Mouse (Mus musculus): ENCODE measurements at regions not wholly inside any gene's neighbourhood (a gene's known extent, or its start where the extent isn't known, plus 50 kb on each side); places are given as distances from the start of the nearest gene placed in this dataset.
"Not testable (repeated sequence)": the region's sequence is repeated elsewhere in the genome, so short reads cannot be mapped to it uniquely, and the experiment has no call there.

DNA sequence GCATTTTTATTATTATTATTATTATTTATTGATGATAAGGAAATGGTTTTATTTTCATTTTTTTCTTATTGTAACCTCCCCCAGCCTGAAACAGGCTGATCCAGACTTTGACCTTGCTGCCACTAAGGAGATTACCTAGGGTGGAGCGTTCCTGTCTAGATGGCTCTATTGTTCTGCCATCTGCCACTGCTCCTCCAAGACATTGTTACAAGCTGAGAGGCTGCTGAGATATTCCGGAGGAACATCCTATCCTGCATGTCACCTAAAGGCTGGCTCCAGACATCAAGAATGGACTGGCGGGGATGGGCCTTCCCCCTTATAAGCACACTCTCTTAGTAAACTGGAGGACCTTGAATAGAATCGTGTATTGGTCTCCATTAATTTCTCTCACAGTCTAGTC, 896.2 kb downstream of the Abca13 start:
- ChIA-PET CTCF (no interaction called here), POLR2A (no interaction called here)
- DNase-seq (ENCODE audit: low read depth, low spot score), result no peak
- in situ Hi-C loops (cut with MboI; ENCODE audit: low pct_unique_long_range_greater_than_20kb), result no loop called here
- no peak for ATAC-seq
- no peaks in the 10 kb centered on the region for H3K27me3 ChIP-seq
- TF ChIP-seq CTCF (IDR thresholded peaks at IDR 0.05), result no peak

DNA sequence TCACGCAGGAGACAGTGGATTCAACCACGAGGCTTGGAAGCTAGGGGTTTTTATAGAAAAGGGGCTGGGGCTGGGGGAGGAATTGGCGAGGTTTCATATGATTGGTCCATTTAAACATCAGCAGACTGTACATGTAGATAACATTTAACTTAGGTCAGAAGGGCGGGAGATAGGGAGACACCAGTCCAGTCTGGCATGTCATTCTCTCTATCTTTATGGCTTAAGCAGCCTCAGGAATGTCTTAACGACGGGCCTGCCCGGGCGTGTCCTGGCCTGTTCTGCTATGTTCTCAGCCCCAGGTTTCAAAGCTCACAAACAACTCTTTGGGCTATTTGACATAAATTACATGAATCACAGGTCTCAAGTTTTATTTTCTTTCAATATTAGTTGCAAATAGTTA, 910.6 kb downstream of the Abca13 start:
- DNase-seq (ENCODE audit: low read depth, low spot score); POLR2A ChIA-PET; H3K27me3 ChIP-seq; CTCF ChIA-PET; in situ Hi-C loops (cut with MboI; ENCODE audit: low pct_unique_long_range_greater_than_20kb); ATAC-seq: not testable (repeated sequence)

DNA sequence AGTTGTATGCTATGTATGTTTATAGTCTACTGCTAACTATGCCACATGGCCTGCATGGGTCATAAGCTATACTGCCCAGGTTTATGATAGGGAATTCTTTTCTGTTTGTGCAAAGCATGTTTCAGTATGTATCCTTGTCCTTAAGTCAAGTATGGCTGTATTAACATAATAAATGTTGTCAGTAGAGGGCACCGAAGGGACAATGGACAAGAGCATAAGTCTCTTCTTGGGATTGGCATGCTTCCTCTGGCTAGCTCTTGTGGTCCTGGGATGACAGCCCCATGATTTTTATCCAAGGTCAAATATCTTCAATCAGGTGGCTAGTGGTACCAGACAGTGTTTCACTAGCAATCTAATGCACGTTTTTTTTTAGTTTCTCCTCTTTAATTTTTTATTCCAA, 913.3 kb downstream of the Abca13 start:
- no peak for TF ChIP-seq CTCF (IDR thresholded peaks at IDR 0.05)
- no peaks in the 10 kb centered on the region for H3K27me3 ChIP-seq
- in situ Hi-C loops (cut with MboI; ENCODE audit: low pct_unique_long_range_greater_than_20kb), result no loop called here
- ATAC-seq (no peak), DNase-seq (ENCODE audit: low read depth, low spot score) (no peak)
- POLR2A ChIA-PET, result no interaction called here
- CTCF ChIA-PET, result no interaction called here

DNA sequence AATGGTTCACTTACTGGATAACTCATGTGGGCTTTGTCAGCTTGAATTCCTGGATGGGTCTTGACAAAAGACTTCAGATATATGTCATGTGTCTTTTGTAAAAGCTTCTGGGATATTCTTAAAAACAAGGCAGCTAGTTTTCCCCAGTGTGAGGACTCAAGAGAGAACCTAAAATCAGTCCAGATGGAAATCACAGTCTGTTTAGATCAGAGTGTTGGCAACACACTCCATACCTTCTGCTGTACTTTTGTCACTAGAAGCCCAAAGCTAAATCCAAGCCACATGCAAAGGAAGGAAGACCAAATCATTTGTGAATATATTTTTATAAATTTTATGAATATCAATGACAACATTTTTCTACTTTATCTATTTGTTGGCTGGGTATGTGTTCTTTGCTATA, 950.4 kb downstream of the Abca13 start:
- no peak for TF ChIP-seq CTCF (IDR thresholded peaks at IDR 0.05)
- ATAC-seq, result no peak
- in situ Hi-C loops (cut with MboI; ENCODE audit: low pct_unique_long_range_greater_than_20kb), result no loop called here
- no peaks in the 10 kb centered on the region for H3K27me3 ChIP-seq
- ChIA-PET POLR2A (no interaction called here), CTCF (no interaction called here)
- no peak for DNase-seq (ENCODE audit: low read depth, low spot score)

DNA sequence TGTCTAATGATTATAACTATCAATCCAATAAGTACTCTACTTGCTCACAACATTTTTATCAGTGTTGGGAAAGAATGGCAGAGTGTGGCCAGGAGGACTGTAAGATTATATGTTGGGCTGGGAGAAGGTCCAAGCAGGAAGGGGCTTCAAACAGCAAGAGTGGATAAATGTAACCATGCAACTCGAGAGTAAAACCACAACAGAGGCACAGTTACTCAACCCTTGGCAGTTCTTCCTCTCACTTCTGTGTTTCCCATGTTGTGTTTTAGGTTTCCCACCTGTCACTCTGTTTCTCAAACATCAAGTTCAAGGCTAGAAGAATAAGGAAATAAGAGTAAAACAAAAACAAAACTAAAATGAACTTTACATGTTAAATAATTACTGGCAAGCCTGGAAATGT, 957.4 kb downstream of the Abca13 start:
- DNase-seq (ENCODE audit: low read depth, low spot score) (no peak), ATAC-seq (no peak)
- in situ Hi-C loops (cut with MboI; ENCODE audit: low pct_unique_long_range_greater_than_20kb), result no loop called here
- H3K27me3 ChIP-seq, result no peaks in the 10 kb centered on the region
- POLR2A ChIA-PET, result no interaction called here
- CTCF ChIA-PET, result no interaction called here
- TF ChIP-seq CTCF (IDR thresholded peaks at IDR 0.05), result no peak

DNA sequence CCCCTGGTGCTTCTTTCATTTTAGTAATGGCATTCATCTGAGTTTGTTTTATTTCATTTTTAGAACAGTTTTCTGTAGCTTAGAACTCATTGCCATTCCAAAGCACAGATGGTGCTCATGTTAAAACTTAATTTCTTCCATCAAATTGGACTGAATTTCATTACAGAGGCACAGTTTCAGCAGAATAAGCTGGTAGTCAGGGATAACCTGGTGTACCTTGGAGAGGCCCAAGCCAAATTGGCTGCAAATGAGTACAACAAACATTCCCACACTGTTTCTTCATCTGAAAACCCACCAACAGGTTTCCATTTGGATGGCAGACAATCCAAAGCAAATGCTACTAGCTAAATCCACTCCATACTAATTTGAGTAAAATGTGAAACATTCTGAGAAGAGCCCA, 960.2 kb upstream of the Vwc2 start:
- no peaks in the 10 kb centered on the region for H3K27me3 ChIP-seq
- no peak for ATAC-seq
- ChIA-PET CTCF (no interaction called here), POLR2A (no interaction called here)
- TF ChIP-seq CTCF (IDR thresholded peaks at IDR 0.05), result no peak
- DNase-seq (ENCODE audit: low read depth, low spot score), result no peak
- in situ Hi-C loops (cut with MboI; ENCODE audit: low pct_unique_long_range_greater_than_20kb), result no loop called here

DNA sequence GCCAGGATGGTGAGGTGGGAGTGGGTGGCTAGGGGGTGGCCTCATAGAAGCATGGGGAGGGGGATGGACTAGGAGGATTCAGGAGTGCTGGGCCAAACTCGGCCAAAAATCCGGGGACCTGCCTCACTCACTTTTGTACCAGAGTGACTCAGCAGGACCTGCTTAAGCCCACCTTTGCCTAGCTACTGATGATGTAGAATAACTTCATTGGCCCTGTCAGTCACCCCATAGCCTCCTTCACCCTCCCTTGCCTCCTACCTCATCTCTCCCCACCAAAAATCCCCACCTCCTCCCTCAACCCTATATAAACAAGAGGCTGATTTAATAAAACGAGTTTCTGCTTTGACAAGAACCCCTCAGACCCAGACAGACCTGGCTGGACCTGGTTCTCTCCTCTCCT, 920.3 kb upstream of the Vwc2 start:
- POLR2A ChIA-PET, result no interaction called here
- no peak for DNase-seq (ENCODE audit: low read depth, low spot score)
- in situ Hi-C loops (cut with MboI; ENCODE audit: low pct_unique_long_range_greater_than_20kb), result no loop called here
- no peaks in the 10 kb centered on the region for H3K27me3 ChIP-seq
- CTCF ChIA-PET, result no interaction called here
- no peak for ATAC-seq
- TF ChIP-seq CTCF (IDR thresholded peaks at IDR 0.05), result no peak

DNA sequence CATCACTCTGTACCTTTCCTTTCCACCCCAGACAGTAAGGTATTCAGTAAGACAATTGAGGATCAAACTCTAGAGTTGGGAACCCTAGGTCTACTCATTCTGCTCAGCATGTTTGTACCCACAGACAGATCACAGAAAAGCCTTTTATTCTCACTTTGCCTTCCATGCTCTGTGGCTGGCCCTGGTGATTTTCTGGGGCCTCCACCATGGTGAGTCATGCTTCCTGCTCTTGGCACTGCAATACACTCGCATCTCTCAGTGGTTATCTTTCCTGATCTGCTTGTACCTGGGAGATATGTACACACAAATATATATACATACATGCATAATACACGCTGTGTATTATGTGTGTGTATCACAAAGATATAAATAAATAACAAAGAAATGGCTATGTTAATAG, 919.2 kb upstream of the Vwc2 start:
- DNase-seq (ENCODE audit: low read depth, low spot score), result no peak
- in situ Hi-C loops (cut with MboI; ENCODE audit: low pct_unique_long_range_greater_than_20kb), result no loop called here
- no peak for TF ChIP-seq CTCF (IDR thresholded peaks at IDR 0.05)
- H3K27me3 ChIP-seq, result no peaks in the 10 kb centered on the region
- ChIA-PET CTCF (no interaction called here), POLR2A (no interaction called here)
- no peak for ATAC-seq

DNA sequence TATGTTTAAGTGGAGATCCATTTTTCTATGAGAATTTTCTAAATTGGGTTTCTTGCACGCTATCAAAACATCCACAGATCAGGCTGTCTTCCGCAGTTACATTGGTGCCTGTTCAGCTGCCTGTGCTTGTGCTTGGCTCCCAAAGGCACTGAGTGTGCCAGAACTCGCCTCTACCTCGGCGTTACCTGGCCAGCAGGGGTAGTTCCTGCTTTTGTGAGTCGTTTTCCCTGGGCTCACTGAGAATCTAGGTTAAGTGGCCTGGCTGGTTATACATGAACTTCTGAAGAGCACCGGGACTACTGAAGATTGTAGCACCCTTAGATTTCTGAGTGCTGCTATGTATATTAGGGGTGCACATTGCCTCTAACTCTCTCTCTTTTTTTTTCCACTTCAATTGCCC, 913.0 kb upstream of the Vwc2 start:
- ChIA-PET POLR2A (no interaction called here), CTCF (no interaction called here)
- DNase-seq (ENCODE audit: low read depth, low spot score), result no peak
- in situ Hi-C loops (cut with MboI; ENCODE audit: low pct_unique_long_range_greater_than_20kb), result no loop called here
- no peaks in the 10 kb centered on the region for H3K27me3 ChIP-seq
- no peak for ATAC-seq
- no peak for TF ChIP-seq CTCF (IDR thresholded peaks at IDR 0.05)

DNA sequence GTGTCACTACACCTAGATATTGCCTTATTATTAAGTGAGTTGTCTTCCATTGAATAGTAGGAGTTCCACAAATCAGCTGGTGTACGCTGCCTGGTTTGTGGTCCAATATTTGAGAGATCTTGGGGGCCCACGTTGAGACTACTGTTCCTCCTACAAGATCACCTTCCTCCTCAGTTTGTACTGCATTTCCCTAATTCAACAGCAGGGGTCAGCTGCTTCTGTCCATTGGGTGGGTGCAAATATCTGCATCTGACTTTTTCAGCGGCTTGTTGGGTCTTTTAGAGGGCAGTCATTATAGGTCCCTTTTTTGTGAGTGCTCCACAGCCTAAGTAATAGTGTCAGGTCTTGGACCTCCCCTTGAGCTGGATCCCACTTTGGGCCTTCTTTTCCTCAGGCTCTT, 908.8 kb upstream of the Vwc2 start:
- POLR2A ChIA-PET, result no interaction called here
- ATAC-seq (no peak), DNase-seq (ENCODE audit: low read depth, low spot score) (no peak)
- no peak for TF ChIP-seq CTCF (IDR thresholded peaks at IDR 0.05)
- CTCF ChIA-PET, result no interaction called here
- H3K27me3 ChIP-seq, result no peaks in the 10 kb centered on the region
- in situ Hi-C loops (cut with MboI; ENCODE audit: low pct_unique_long_range_greater_than_20kb), result no loop called here
